Mouse (Mus musculus) c-Kit-negative CD71-positive TER-119-positive erythroid progenitor cells, embryonic 14.5 days (primary cell): ENCODE data around the gene Bcl2a1b.
"Not testable (repeated sequence)": the region's sequence is repeated elsewhere in the genome, so short reads cannot be mapped to it uniquely, and the experiment has no call there.

Experiments used
- DNase-seq: peaks from one replicate; pipeline ENCODE4 v3.0.0-alpha.2; 2013; ENCODE audit warnings: low read depth, low spot score

Gene Bcl2a1b

GRCm38 (mm10) chr9:89198969-89199416 is at the start of gene Bcl2a1b, which contains the start of gene Gm29094:
Gene Bcl2a1b, plus strand, starts transcription at chr9:89199209.
Gene Gm29094, plus strand, starts transcription at chr9:89199379.
- DNase-seq: not testable (repeated sequence)

DNA sequence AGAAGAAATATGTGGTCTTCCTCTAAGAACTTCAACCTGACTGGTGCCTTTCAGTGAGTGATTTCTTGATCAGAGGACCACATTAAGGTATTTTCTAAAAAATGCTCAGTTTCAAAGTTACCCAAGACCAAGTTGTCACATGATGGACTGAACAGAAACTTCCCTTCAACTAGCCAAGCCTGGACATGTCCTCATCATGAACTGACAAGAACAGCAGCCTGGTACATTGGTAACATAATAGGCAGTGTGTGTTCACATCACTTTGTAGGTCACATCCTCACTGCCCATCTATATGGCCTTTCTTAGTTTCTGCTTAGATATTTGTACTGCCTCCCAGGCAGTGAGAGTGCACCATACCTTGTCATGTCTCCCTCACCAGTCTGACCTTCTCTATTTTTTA is 26.5 kb upstream of the Bcl2a1b start:
- not testable (repeated sequence) for DNase-seq

- not testable (repeated sequence) for DNase-seq
These were observed 20.2 kb upstream of the Bcl2a1b start for GRCm38 (mm10) chr9:89178833-89179232.

GRCm38 (mm10) chr9:89179469-89179868 is 19.5 kb upstream of the Bcl2a1b start:
- not testable (repeated sequence) for DNase-seq

GRCm38 (mm10) chr9:89187006-89187405 is 12.0 kb upstream of the Bcl2a1b start:
- not testable (repeated sequence) for DNase-seq

- not testable (repeated sequence) for DNase-seq
These were observed 3.5 kb upstream of the Bcl2a1b start for GRCm38 (mm10) chr9:89195483-89195882.

- DNase-seq: not testable (repeated sequence)
These were observed 1.5 kb upstream of the Bcl2a1b start for GRCm38 (mm10) chr9:89197509-89197908.

- not testable (repeated sequence) for DNase-seq
These were observed 660 bp upstream of the Bcl2a1b start for GRCm38 (mm10) chr9:89198349-89198748.

- DNase-seq: not testable (repeated sequence)
These were observed 3.2 kb downstream of the Bcl2a1b start for GRCm38 (mm10) chr9:89202256-89202655.

GRCm38 (mm10) chr9:89208939-89209338 is 9.9 kb downstream of the Bcl2a1b start:
- not testable (repeated sequence) for DNase-seq

- DNase-seq: not testable (repeated sequence)
These were observed 11.5 kb downstream of the Bcl2a1b start, which contains the start of gene Mthfs for GRCm38 (mm10) chr9:89210353-89211064. Gene Mthfs, plus strand, starts transcription at chr9:89210676.

DNA sequence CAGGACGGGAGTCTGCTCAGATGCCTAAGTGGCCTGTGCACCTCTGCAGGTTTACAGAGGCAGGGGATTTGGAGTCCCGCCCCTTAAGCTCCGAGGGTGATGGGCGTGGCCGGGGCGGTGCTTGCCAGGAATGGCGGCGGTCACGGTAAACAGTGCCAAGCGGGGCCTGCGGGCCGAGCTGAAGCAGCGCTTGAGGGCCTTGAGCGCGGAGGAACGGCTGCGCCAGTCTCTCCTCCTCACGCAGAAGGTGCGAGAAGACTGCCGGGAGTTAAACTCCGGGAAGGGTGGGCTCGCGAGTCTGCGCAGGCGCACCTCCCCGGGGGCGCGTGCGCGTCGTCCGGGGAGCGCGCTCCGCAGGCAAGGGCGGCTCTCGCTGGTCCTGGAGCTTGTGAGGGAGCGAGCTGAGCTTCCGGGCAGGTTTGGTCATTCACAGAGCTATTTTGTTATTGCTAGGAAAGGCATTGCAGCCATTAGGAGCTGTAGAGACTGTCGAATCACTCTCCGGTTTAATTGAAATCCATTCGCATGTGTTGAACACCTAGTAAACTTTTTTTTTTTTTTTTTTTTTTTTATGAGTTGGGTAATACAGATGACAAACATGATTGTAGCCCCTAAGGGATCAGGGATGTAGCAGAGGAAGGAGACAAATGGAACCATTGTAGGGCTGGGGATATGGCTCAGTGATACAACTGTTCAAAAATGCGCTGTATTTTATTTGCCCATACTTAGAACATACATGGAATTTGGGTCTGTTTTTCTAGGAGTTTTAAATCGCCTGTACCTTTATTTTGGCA is 12.3 kb downstream of the Bcl2a1b start:
- DNase-seq: not testable (repeated sequence)

DNA sequence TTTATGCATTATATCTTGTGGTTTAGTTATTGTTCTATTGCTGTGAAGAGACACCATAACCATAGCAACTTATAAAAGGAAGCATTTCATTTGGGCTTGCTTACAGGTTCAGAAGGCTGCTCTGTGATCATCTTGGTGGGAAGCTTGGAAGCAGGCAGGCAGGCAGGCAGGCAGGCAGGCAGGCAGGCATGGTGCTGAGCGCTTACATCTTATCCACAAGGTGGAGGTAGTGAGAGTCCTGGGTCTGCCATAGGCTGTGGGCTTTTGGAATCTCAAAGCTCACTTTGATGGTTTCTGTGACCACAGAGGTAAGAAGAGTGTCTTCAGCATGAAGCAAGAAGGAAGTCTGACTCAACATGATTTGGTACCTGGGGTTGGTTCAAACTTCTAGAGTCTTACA is 13.4 kb downstream of the Bcl2a1b start:
- DNase-seq: not testable (repeated sequence)

- DNase-seq: not testable (repeated sequence)
These were observed 19.2 kb downstream of the Bcl2a1b start for GRCm38 (mm10) chr9:89218174-89218573.

DNA sequence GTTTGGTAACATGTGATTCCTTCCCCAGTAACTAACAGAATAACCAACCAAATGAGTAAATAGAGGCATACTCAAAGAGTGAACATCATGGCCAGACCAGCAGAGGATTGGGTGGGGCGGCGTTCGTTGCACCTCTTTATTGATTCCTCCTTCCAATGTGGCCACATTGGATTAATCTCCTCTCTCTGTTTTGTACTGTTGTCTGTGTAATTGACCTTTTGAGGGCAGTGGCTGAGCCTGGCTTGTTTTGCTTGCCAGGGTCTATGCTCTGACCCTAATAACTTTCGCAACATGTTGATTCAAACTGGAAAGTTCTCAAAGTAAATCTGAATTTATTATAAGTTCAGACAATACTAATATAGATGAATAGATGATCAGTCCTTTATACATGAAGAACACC is 20.7 kb downstream of the Bcl2a1b start:
- not testable (repeated sequence) for DNase-seq

DNA sequence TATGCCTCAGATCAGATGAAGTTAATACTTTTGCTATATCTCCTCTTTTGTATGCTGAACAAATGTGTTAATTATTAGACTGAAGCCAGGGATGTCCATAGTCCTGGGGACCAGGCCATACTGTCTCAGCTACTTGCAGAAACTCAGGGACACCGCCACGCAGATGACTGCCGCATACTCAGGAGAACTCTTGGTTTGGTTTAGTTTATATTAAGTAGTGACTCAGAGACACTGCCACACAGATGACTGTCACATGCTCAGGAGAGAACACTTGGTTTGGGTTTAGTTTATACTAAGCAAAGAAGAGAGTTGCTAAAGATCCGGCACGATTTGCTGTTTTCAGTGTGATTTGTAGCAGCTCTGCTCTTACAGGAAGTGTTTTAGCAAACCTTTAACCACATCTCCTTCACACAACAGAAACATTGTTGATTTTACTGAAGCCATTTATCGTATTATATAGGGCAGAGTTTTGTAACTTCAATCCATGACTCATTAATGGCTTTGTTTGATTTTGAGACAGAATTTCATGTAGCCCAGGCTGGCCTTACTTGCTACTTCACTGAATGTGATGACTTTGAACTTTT is 21.8 kb downstream of the Bcl2a1b start:
- DNase-seq: not testable (repeated sequence)

GRCm38 (mm10) chr9:89226071-89226470 is 27.1 kb downstream of the Bcl2a1b start:
- DNase-seq: no peak

- no peak for DNase-seq
These were observed 29.1 kb downstream of the Bcl2a1b start for GRCm38 (mm10) chr9:89228122-89228521.

- DNase-seq: not testable (repeated sequence)
These were observed 32.0 kb downstream of the Bcl2a1b start for GRCm38 (mm10) chr9:89230897-89231497.

- DNase-seq: not testable (repeated sequence)
These were observed 38.1 kb downstream of the Bcl2a1b start for GRCm38 (mm10) chr9:89237131-89237530.

DNA sequence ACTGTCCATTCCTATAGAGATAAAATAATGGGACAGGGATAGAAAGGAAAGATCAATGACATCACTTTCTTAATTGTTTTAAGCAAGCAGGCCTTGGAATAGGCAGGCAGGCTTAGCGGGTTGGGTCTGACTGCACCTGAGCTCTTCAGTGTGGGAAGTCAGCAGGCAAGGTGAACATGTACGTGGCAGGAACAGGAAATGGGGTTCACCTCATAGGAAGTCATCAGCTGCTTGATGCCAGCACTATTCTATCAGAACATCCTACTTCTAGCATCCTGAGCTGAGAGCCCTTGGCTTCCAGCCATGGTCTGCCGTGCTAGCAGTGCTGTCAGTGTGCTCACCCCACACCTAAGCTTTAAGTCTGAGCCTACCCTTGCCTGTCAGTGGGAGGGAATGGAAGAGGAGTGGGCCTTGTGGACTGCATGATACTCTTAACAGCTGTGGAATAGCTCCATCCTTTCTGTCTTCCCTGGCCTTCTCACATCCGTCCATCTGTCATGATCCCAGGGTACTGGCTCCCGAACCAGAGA is 40.0 kb downstream of the Bcl2a1b start:
- DNase-seq: not testable (repeated sequence)
